Mouse (Mus musculus) olfactory bulb, adult 2 months (tissue): ENCODE data around the gene Nf1.

ENCODE experiments used
- CTCF ChIP-seq: fragments of 200-500 bp; IDR thresholded peaks from 2 replicates; pipeline ENCODE4 v1.5.1; 2012; ENCODE audit warnings: low read depth, mild to moderate bottlenecking, low read length, moderate library complexity; ENCODE audit not compliant: insufficient read depth
- POLR2A ChIP-seq: fragments of 200-500 bp; IDR thresholded peaks from 2 replicates; pipeline ENCODE4 v1.6.1; 2012; ENCODE audit warnings: mild to moderate bottlenecking, low read depth, low read length, moderate library complexity; ENCODE audit not compliant: insufficient read depth

GRCm38 (mm10) chr11:79422496-79422895 lies 83.0 kb downstream of the Nf1 start:
- TF ChIP-seq CTCF = no peak
- no peak for TF ChIP-seq POLR2A
